Mouse (Mus musculus) megakaryocyte, embryonic 14.5 days (primary cell): Measurements from ENCODE around the gene Igf1r.

Experiments used
- FLI1 ChIP-seq: IDR thresholded peaks from 2 replicates; pipeline ENCODE4 v1.6.1; 2012; ENCODE audit warnings: low read length, inconsistent platforms, mixed read lengths
- GATA1 ChIP-seq: IDR thresholded peaks from 3 replicates; pipeline ENCODE4 v1.6.1; 2012; ENCODE audit warnings: mixed read lengths, low read length, inconsistent platforms, borderline replicate concordance

DNA sequence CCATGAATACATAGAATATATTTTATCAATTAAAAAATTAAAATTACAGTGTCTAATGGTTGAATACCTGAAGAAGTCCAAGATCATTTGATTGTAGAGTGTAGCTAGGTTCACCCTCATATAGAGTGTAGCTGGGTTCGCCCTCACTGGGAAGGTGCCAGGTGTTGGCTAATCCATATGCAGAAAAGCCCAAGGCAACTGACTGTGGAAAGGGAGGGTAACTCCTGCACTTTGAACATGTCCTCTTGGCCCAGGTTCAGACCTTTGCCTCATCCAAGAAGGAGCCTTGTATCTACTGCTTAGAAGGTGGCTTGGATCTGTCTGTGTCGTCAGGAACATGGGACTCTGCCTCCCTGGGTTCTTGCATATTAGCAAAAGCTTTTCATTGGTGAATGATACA is 34.9 kb upstream of the Igf1r start:
- TF ChIP-seq GATA1 (no peak), FLI1 (no peak)
